8 mouse cellular contexts compared by ENCODE assay signal in genomic region chr5:125588876-125589667, GRCm38 (mm10). TPM values are rescaled to one million over a fixed set of nuclear protein-coding genes. Genes with fewer than 3 reads are reported as not detected.
A peak's percentile ranks its signal among the peaks of the same experiment; 100 is the strongest.
DNase-seq lines count a peak whose midpoint lies in the region; ATAC-seq and TF ChIP-seq lines count a peak whose summit lies in the region.

No protein-coding gene starts in this region.

- no peaks in the 10 kb centered on the region for H3K9me3 ChIP-seq in ES-Bruce4 (replicated peaks; ENCODE audit: control insufficient read depth, insufficient read depth, low read length, poor library complexity, severe bottlenecking)
- no peaks in the 10 kb centered on the region for H3K9me3 ChIP-seq in embryonic facial prominence, embryonic 10.5 days
- H3K9me3 ChIP-seq in hindbrain, embryonic 13.5 days, result no peaks in the 10 kb centered on the region

- H3K4me2 ChIP-seq in hindbrain, embryonic 13.5 days, result peak overlapping the region; percentile 63

- H3K4me3 ChIP-seq in ES-Bruce4 (ENCODE audit: low read depth, low read length), result peak overlapping the region; percentile 59
- H3K4me3 ChIP-seq in embryonic facial prominence, embryonic 10.5 days, result peak overlapping the region; percentile 59
- H3K4me3 ChIP-seq in hindbrain, embryonic 13.5 days, result peak overlapping the region; percentile 42

- H3K36me3 ChIP-seq in ES-Bruce4 (ENCODE audit: control insufficient read depth, insufficient read depth, low read length, poor library complexity, severe bottlenecking), result no peaks in the 10 kb centered on the region
- H3K36me3 ChIP-seq in embryonic facial prominence, embryonic 10.5 days (replicated peaks), result no peaks in the 10 kb centered on the region
- H3K36me3 ChIP-seq in hindbrain, embryonic 13.5 days, result no peaks in the 10 kb centered on the region

- peaks cover 2% of the 10 kb centered on the region for H3K4me1 ChIP-seq in ES-Bruce4 (ENCODE audit: control insufficient read depth, insufficient read depth, low read length)
- peaks cover 15% of the 10 kb centered on the region for H3K4me1 ChIP-seq in embryonic facial prominence, embryonic 10.5 days
- H3K4me1 ChIP-seq in hindbrain, embryonic 13.5 days (replicated peaks), result peaks cover 16% of the 10 kb centered on the region

- TF ChIP-seq EP300 in ES-Bruce4 (IDR thresholded peaks at IDR 0.05; ENCODE audit: insufficient read depth, low read depth, low read length), result peak; percentile 40; the same call in 1 of the 2 replicates

- WGBS in embryonic facial prominence, embryonic 10.5 days, result 4% methylated on average over 18 of the region's 18 CpGs
- 4% methylated on average over 18 of the region's 18 CpGs for WGBS in hindbrain, embryonic 13.5 days

- H3K9ac ChIP-seq in ES-Bruce4 (ENCODE audit: low read depth, poor library complexity, severe bottlenecking), result 0 out of 2 replicates have a peak overlapping the region, but pooled peaks have one; percentile 1
- peak overlapping the region; percentile 65 for H3K9ac ChIP-seq in hindbrain, embryonic 13.5 days

- no peaks in the 10 kb centered on the region for H3K27me3 ChIP-seq in ES-Bruce4 (ENCODE audit: control insufficient read depth, insufficient read depth, low read length, poor library complexity, severe bottlenecking)
- H3K27me3 ChIP-seq in embryonic facial prominence, embryonic 10.5 days (replicated peaks; ENCODE audit: low read depth, poor library complexity, severe bottlenecking), result peaks cover 16% of the 10 kb centered on the region; the same call in 1 of the 2 replicates
- no peaks in the 10 kb centered on the region for H3K27me3 ChIP-seq in hindbrain, embryonic 13.5 days

- peak; percentile 36 for TF ChIP-seq POLR2A in ES-Bruce4 (IDR thresholded peaks at IDR 0.05; ENCODE audit: insufficient read depth, low read length)

- H3K27ac ChIP-seq in ES-Bruce4 (ENCODE audit: insufficient read depth, low read length), result peak overlapping the region; percentile 84
- H3K27ac ChIP-seq in embryonic facial prominence, embryonic 10.5 days (replicated peaks), result peak overlapping the region; percentile 77
- peak overlapping the region; percentile 60 for H3K27ac ChIP-seq in hindbrain, embryonic 13.5 days

- DNase-seq in gastrocnemius, adult 18-20 months (ENCODE audit: low spot score), result peak; percentile 14
- no peak for DNase-seq in gastrocnemius, postnatal 25 days
- DNase-seq in embryonic facial prominence, embryonic 10.5 days (ENCODE audit: low spot score), result peak; percentile 75
- DNase-seq in lung, postnatal 36 days, result peak; percentile 3
- peak; percentile 7 for DNase-seq in yolk sac, embryonic 10.5 days (ENCODE audit: low spot score)
- no peak for DNase-seq in ovary, postnatal 10 days (ENCODE audit: low spot score)

- peak; percentile 66 for ATAC-seq in hindbrain, embryonic 13.5 days (ENCODE audit: low FRiP score)

- TF ChIP-seq CTCF in ES-Bruce4 (IDR thresholded peaks at IDR 0.05; ENCODE audit: low read depth, low read length), result no peak

RNA-seq across cellular contexts. Expression of gene Tmem132b, which starts 57.5 kb away (rescaled TPM):
- 1 to 10 TPM; 1.7 to 5.7 TPM for total RNA-seq in gastrocnemius, adult 18-20 months (2021)
- total RNA-seq in gastrocnemius, postnatal 25 days (2021), result under 1 TPM; 0.03 to 0.24 TPM
- 0.15 and 0.20 TPM in 2 replicates for polyA plus RNA-seq in ES-Bruce4 (2011; ENCODE audit: insufficient read depth, insufficient read length, low read depth, missing spikeins)
- polyA plus RNA-seq in embryonic facial prominence, embryonic 10.5 days (2016; fragmentation: Nextera tagmentation; extraction: Ambion mirVana), result 0.23 and 0.34 TPM in 2 replicates
- polyA plus RNA-seq in hindbrain, embryonic 13.5 days (2015; fragmentation: Nextera tagmentation; extraction: Ambion mirVana), result 3.0 and 3.4 TPM in 2 replicates

Comparison
In these comparisons a context has a peak if more than half of its experiments do, and no peak if none do; other contexts are left out.
1. DNase-seq: peak in gastrocnemius, adult 18-20 months (single experiment), embryonic facial prominence, embryonic 10.5 days (single experiment), lung, postnatal 36 days (single experiment) and yolk sac, embryonic 10.5 days (single experiment); none in gastrocnemius, postnatal 25 days (single experiment) and ovary, postnatal 10 days (single experiment).
2. Peak in every context shown above with its lines, with median percentiles within 50 percentile points of each other: H3K27ac ChIP-seq and H3K4me3 ChIP-seq.